Mouse (Mus musculus) spleen, adult 2 months (tissue): ENCODE data around the gene Igfbp7. TPM values are rescaled to one million over a fixed set of nuclear protein-coding genes. Genes with fewer than 3 reads are reported as not detected.
A peak's percentile ranks its signal among the peaks of the same experiment; 100 is the strongest.

Source experiments
- DNase-seq, 2 experiments: peaks; one replicate each; pipeline versions ENCODE4 v3.0.0 to v3.0.0-alpha.2; 2012 to 2021; ENCODE audit warnings: low spot score in 2 of 2, low read depth in 1 of 2
- H3K27ac ChIP-seq: fragments of 200-500 bp; 2 replicates; pipeline ENCODE4 v1.5.1; 2012; ENCODE audit warnings: low read length, inconsistent platforms; ENCODE audit not compliant: insufficient read depth
- H3K27me3 ChIP-seq: fragments of 200-500 bp; 2 replicates; pipeline ENCODE4 v1.6.1; 2012; ENCODE audit warnings: mild to moderate bottlenecking, moderate library complexity, low read length, inconsistent platforms; ENCODE audit not compliant: control insufficient read depth, insufficient read depth
- H3K36me3 ChIP-seq: fragments of 200-500 bp; 2 replicates; pipeline ENCODE4 v1.6.1; 2012; ENCODE audit warnings: mild to moderate bottlenecking, low read length, inconsistent platforms; ENCODE audit not compliant: control insufficient read depth, insufficient read depth
- H3K4me1 ChIP-seq: fragments of 200-500 bp; 2 replicates; pipeline ENCODE4 v1.6.1; 2011; ENCODE audit warnings: inconsistent platforms; ENCODE audit not compliant: control insufficient read depth, insufficient read depth, insufficient read length
- H3K4me3 ChIP-seq: fragments of 200-500 bp; 2 replicates; pipeline ENCODE4 v1.5.1; 2011; ENCODE audit warnings: mild to moderate bottlenecking, inconsistent platforms; ENCODE audit not compliant: insufficient read depth, insufficient read length; ENCODE audit errors: extremely low read depth
- CTCF ChIP-seq: fragments of 200-500 bp; IDR thresholded peaks from 2 replicates; pipeline ENCODE4 v1.5.1; 2011; ENCODE audit warnings: mild to moderate bottlenecking, inconsistent platforms; ENCODE audit not compliant: insufficient read depth, insufficient read length, insufficient replicate concordance; ENCODE audit errors: extremely low read depth
- POLR2A ChIP-seq: fragments of 200-500 bp; IDR thresholded peaks from 2 replicates; pipeline ENCODE4 v1.6.1; 2011; ENCODE audit warnings: low read depth, low read length, inconsistent platforms
- WGBS: fragments of 180-500 bp; shearing (Covaris S2); methylation state at CpG from one replicate; pipeline ENCODE4 v1.1.7; 2018; 5-methylcytosine and 5-hydroxymethylcytosine counted together
- polyA plus RNA-seq: library from polyadenylated mRNA; depleted of rRNA; stranded (reverse); fragments of >200 nt; gene quantifications from 2 replicates; pipeline ENCODE4 v1.2.3, GENCODE M21; 2012

Gene Igfbp7
- polyA plus RNA-seq, 1 experiment = 2,807 TPM

DNA sequence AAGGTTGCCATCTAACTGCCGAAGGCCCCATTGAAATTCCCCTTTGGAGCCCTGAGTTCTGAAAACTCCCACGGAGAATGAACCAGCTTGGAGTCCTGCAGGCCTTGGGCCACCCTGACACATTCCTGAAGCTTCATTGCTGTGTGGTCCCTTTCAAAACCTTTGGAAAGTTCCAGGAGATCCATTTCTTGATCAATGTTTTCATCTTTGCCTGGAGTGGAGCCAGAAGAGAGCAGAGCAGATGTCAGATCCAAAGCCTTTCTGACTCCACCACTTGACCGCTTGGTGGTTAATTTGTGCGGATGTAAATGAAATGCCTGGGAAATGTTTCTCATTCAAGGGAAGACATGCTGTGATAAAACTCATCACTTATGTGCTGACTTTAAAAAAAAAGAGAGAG, 8.8 kb downstream of the Igfbp7 start:
- no peaks in the 10 kb centered on the region for H3K27me3 ChIP-seq
- DNase-seq = no peak
- H3K36me3 ChIP-seq = no peaks in the 10 kb centered on the region
- H3K4me3 ChIP-seq = no peak overlapping the region
- 86% methylated on average over 4 of the region's 4 CpGs for WGBS
- no peaks in the 10 kb centered on the region; the same call in 1 of the 2 replicates for H3K4me1 ChIP-seq
- TF ChIP-seq POLR2A (no peak), CTCF (no peak)
- H3K27ac ChIP-seq = peak overlapping the region; percentile 2; the same call in 1 of the 2 replicates

- no peak for DNase-seq
- Histone ChIP-seq H3K27me3 (no peaks in the 10 kb centered on the region), H3K27ac (peak overlapping the region; percentile 2; the same call in 1 of the 2 replicates), H3K4me3 (no peak overlapping the region), H3K4me1 (no peaks in the 10 kb centered on the region; the same call in 1 of the 2 replicates), H3K36me3 (no peaks in the 10 kb centered on the region)
- 87% methylated on average over 14 of the region's 14 CpGs for WGBS
- no peak for TF ChIP-seq POLR2A
- no peak for TF ChIP-seq CTCF
Observed at GRCm38 (mm10) chr5:77398285-77399057, 9.4 kb downstream of the Igfbp7 start.

DNA sequence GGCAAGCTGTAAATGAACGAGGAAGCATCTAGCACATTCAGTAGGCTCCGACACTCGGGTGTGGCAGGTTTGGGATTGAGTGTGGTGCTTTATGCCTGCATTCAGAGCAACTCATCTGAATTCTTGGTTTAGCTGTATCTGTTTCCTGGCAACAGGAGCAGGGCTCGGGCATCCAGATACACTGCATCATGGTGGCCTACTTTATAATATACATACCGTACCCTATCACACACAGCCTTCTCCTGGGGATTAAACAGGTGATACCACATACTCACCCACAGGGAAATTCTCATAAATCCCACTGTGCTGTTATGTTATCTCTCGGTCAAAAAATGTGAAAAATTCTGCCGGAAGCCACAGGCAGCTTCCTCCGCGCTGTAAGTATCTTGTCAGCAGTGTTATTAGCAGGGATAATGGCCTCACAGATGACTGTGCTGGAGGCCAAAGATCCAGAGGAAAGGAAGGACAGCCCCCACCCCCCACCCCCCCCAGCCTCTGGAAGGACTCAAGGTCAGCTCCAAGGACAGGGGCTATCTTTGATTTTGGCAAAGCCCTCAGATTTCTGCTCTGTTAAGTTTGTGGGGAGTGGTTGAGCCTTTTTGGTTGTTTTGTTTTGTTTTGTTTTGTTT, 13.7 kb downstream of the Igfbp7 start:
- no peak overlapping the region for H3K4me3 ChIP-seq
- H3K27me3 ChIP-seq = no peaks in the 10 kb centered on the region
- H3K4me1 ChIP-seq = no peaks in the 10 kb centered on the region; the same call in 1 of the 2 replicates
- DNase-seq = no peak
- no peaks in the 10 kb centered on the region for H3K36me3 ChIP-seq
- TF ChIP-seq CTCF (no peak), POLR2A (no peak)
- H3K27ac ChIP-seq = peak overlapping the region; percentile 43; the same call in 1 of the 2 replicates
- 89% methylated on average over 9 of the region's 9 CpGs for WGBS

DNA sequence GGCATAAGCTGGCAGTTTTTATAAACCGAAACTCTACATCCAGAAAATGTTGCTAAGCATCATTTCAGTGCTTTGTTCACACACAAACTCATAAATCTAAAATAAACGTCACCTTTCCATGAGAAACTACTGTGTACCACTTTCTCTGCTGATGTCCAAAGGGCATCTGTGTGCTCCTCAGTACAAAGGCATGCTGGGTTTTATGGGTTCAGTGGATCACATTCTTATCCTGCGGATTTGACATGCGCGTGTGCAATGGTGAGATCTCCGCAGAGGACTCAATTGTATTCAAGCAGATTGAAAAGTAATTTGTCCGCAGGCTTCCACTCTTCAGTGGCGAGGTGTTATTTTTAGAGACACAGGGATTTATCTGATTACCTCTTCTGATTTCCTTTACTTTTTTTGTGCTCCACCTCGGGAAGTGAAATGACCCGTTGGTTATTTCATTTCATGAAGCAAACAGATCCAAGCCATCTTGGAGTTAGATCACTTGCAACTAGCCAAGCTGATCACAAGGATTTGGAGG, 14.7 kb downstream of the Igfbp7 start:
- 86% methylated on average over 10 of the region's 10 CpGs for WGBS
- H3K27me3 ChIP-seq = no peaks in the 10 kb centered on the region
- no peak for DNase-seq
- H3K27ac ChIP-seq = no peak overlapping the region
- H3K36me3 ChIP-seq = no peaks in the 10 kb centered on the region
- H3K4me1 ChIP-seq = no peaks in the 10 kb centered on the region; the same call in 1 of the 2 replicates
- TF ChIP-seq POLR2A (no peak), CTCF (no peak)
- H3K4me3 ChIP-seq = no peak overlapping the region

DNA sequence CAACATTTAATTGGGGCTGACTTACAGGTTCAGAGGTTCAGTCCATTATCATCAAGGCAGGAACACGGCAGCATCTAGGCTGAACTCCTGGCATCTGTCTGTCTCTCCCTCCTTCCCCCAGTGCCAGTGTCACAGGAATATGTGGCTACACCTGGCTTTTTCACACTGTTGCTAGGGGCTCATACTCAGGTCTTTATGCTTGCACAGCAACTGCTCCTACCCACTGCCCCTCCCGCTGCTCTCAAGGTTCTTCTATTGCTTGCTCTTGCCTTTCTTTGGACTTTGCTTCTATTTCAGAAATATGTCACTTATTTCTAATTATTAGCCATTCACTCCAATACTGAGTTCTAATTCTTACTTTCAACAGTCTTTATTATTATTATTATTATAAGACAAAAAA, 17.6 kb downstream of the Igfbp7 start:
- H3K36me3 ChIP-seq = no peaks in the 10 kb centered on the region
- TF ChIP-seq POLR2A (no peak), CTCF (no peak)
- H3K27me3 ChIP-seq = no peaks in the 10 kb centered on the region
- DNase-seq = no peak
- no peak overlapping the region for H3K27ac ChIP-seq
- H3K4me3 ChIP-seq = no peak overlapping the region
- H3K4me1 ChIP-seq = no peaks in the 10 kb centered on the region; the same call in 1 of the 2 replicates
- 92% methylated on average over 2 of the region's 2 CpGs for WGBS

DNA sequence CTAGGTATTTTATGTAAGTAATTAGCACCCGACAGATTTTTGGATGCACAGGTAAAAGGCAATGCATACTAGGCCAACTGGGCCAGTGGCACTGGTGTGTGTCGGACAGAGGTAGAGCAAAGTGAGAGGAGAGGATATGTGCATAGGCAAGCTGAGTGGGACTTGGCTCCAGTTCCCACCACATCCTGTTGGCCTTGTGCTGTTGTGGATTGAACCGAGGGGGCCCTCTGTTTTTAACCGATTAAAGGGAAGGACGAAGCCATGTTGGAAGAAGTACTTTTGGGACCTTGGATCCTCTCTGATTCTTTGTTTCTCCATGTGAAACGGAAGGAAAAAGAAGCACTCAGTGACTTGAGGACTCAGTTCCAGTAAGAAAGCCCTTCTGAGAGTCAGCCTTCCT, 19.5 kb downstream of the Igfbp7 start:
- WGBS = 61% methylated on average over 6 of the region's 6 CpGs
- H3K36me3 ChIP-seq = no peaks in the 10 kb centered on the region

More for the DNA sequence above, 19.5 kb downstream of the Igfbp7 start:
- Histone ChIP-seq H3K27me3 (no peaks in the 10 kb centered on the region), H3K27ac (no peak overlapping the region), H3K4me3 (no peak overlapping the region), H3K4me1 (peaks cover 5% of the 10 kb centered on the region)
- DNase-seq = no peak
- TF ChIP-seq POLR2A = no peak
- TF ChIP-seq CTCF = no peak
